Mouse (Mus musculus) liver, embryonic 11.5 days (tissue): ENCODE results near the gene Hnrnpa3. TPM values are rescaled to one million over a fixed set of nuclear protein-coding genes. Genes with fewer than 3 reads are reported as not detected.

Experiments used
- ATAC-seq: fragments of 200-750 bp; cut with Nextera tagmentation; replicated peaks from 2 replicates; pipeline ENCODE4 v1.8.0; 2017; ENCODE audit warnings: moderate number of reproducible peaks, mild to moderate bottlenecking, moderate TSS enrichment, moderate library complexity; ENCODE audit not compliant: low FRiP score
- DNase-seq: peaks from one replicate; pipeline ENCODE4 v3.0.0-alpha.2; 2017; ENCODE audit warnings: low spot score
- H3K27ac ChIP-seq: fragments of 300-500 bp; sonication (generic); 2 replicates; pipeline ENCODE4 v1.5.1; 2014; ENCODE audit warnings: mild to moderate bottlenecking, low read depth, low read length, control low read depth
- H3K27me3 ChIP-seq: fragments of 300-500 bp; sonication (generic); replicated peaks from 2 replicates; pipeline ENCODE4 v1.6.1; 2014; ENCODE audit warnings: low read length, mixed read lengths; ENCODE audit not compliant: control insufficient read depth, insufficient read depth
- H3K36me3 ChIP-seq: fragments of 300-500 bp; sonication (generic); 2 replicates; pipeline ENCODE4 v1.6.1; 2014; ENCODE audit warnings: mild to moderate bottlenecking, low read length, moderate library complexity, mixed read lengths; ENCODE audit not compliant: control insufficient read depth, insufficient read depth
- H3K4me1 ChIP-seq: fragments of 300-500 bp; sonication (generic); replicated peaks from 2 replicates; pipeline ENCODE4 v1.6.1; 2014; ENCODE audit warnings: low read length, mixed read lengths; ENCODE audit not compliant: control insufficient read depth, insufficient read depth
- H3K4me2 ChIP-seq: fragments of 300-500 bp; sonication (generic); 2 replicates; pipeline ENCODE4 v1.6.1; 2014; ENCODE audit warnings: mild to moderate bottlenecking, control low read depth, moderate library complexity
- H3K4me3 ChIP-seq: fragments of 300-500 bp; sonication (generic); 2 replicates; pipeline ENCODE4 v1.5.1; 2014; ENCODE audit warnings: low read depth, low read length, control low read depth
- H3K9ac ChIP-seq: fragments of 300-500 bp; sonication (generic); 2 replicates; pipeline ENCODE4 v1.6.1; 2014; ENCODE audit warnings: low read depth, low read length, control low read depth
- H3K9me3 ChIP-seq: fragments of 300-500 bp; sonication (generic); 2 replicates; pipeline ENCODE4 v1.6.1; 2016; ENCODE audit warnings: low read length, inconsistent platforms, mixed read lengths; ENCODE audit not compliant: control insufficient read depth
- WGBS: fragments of 180-500 bp; shearing (Covaris S2); extraction: QIAGEN DNeasy Blood & Tissue Kit; methylation state at CpG from one replicate; pipeline ENCODE4 v1.1.7; 2014; 5-methylcytosine and 5-hydroxymethylcytosine counted together
- polyA plus RNA-seq: library from polyadenylated mRNA; unstranded; fragments of >200 nt; fragmentation: Nextera tagmentation; extraction: Ambion mirVana; gene quantifications from 2 replicates; pipeline ENCODE4 v1.2.1, GENCODE M21; 2014

The Hnrnpa3 gene
- polyA plus RNA-seq, 1 experiment from 2014 or later, result 234 TPM

GRCm38 (mm10) chr2:75659629-75659960 is 534 bp downstream of the Hnrnpa3 start:
- Histone ChIP-seq H3K4me1 (peaks cover 15% of the 10 kb centered on the region), H3K9ac (peak overlapping the region; percentile 100), H3K27ac (peak overlapping the region; percentile 99), H3K36me3 (peaks cover 25% of the 10 kb centered on the region), H3K4me2 (peak overlapping the region; percentile 81), H3K4me3 (peak overlapping the region; percentile 96), H3K27me3 (no peaks in the 10 kb centered on the region), H3K9me3 (no peaks in the 10 kb centered on the region)
- DNase-seq (peak; percentile 91), ATAC-seq (peak; percentile 68)
- under 1% methylated on average over 35 of the region's 47 CpGs for WGBS

GRCm38 (mm10) chr2:75660255-75660948 is 1.3 kb downstream of the Hnrnpa3 start:
- no peak for ATAC-seq
- H3K36me3 ChIP-seq, result peaks cover 29% of the 10 kb centered on the region
- peak overlapping the region; percentile 99 for H3K27ac ChIP-seq
- peak overlapping the region; percentile 81 for H3K4me2 ChIP-seq
- no peaks in the 10 kb centered on the region for H3K9me3 ChIP-seq
- no peak for DNase-seq
- H3K4me3 ChIP-seq, result peak overlapping the region; percentile 96
- peaks cover 15% of the 10 kb centered on the region for H3K4me1 ChIP-seq
- no peaks in the 10 kb centered on the region for H3K27me3 ChIP-seq
- peak overlapping the region; percentile 100 for H3K9ac ChIP-seq
- 3% methylated on average over 15 of the region's 15 CpGs for WGBS

GRCm38 (mm10) chr2:75661106-75661505 is 2.0 kb downstream of the Hnrnpa3 start:
- ATAC-seq (no peak), DNase-seq (no peak)
- Histone ChIP-seq H3K4me1 (peaks cover 15% of the 10 kb centered on the region), H3K36me3 (peaks cover 29% of the 10 kb centered on the region), H3K9ac (peak overlapping the region; percentile 100), H3K27ac (peak overlapping the region; percentile 99; the same call in 1 of the 2 replicates), H3K27me3 (no peaks in the 10 kb centered on the region), H3K4me2 (peak overlapping the region; percentile 81), H3K9me3 (no peaks in the 10 kb centered on the region), H3K4me3 (peak overlapping the region; percentile 96)
- 35% methylated on average over 2 of the region's 2 CpGs for WGBS

- 38% methylated on average over 14 of the region's 14 CpGs for WGBS
- no peak overlapping the region for H3K27ac ChIP-seq
- H3K27me3 ChIP-seq, result no peaks in the 10 kb centered on the region
- H3K9me3 ChIP-seq, result no peaks in the 10 kb centered on the region
- no peak overlapping the region for H3K4me2 ChIP-seq
- H3K4me1 ChIP-seq, result no peaks in the 10 kb centered on the region
- H3K36me3 ChIP-seq, result peaks cover 3% of the 10 kb centered on the region; the same call in 1 of the 2 replicates
- ATAC-seq (peak; percentile 35; the same call in 1 of the 2 replicates), DNase-seq (peak; percentile 54)
- no peak overlapping the region for H3K9ac ChIP-seq
- no peak overlapping the region for H3K4me3 ChIP-seq
Measured at GRCm38 (mm10) chr2:75669491-75670445, 10.7 kb downstream of the Hnrnpa3 start.

- H3K4me3 ChIP-seq, result no peak overlapping the region
- H3K9me3 ChIP-seq, result no peaks in the 10 kb centered on the region
- H3K9ac ChIP-seq, result no peak overlapping the region
- no peak overlapping the region for H3K27ac ChIP-seq
- 75% methylated on average over 6 of the region's 6 CpGs for WGBS
- no peaks in the 10 kb centered on the region for H3K36me3 ChIP-seq
- H3K4me2 ChIP-seq, result no peak overlapping the region
- no peaks in the 10 kb centered on the region for H3K4me1 ChIP-seq
- peak; percentile 30 for DNase-seq
- no peaks in the 10 kb centered on the region for H3K27me3 ChIP-seq
- no peak for ATAC-seq
Measured at GRCm38 (mm10) chr2:75670446-75671336, 11.6 kb downstream of the Hnrnpa3 start.

- no peak overlapping the region for H3K9ac ChIP-seq
- H3K36me3 ChIP-seq, result no peaks in the 10 kb centered on the region
- WGBS, result 82% methylated on average over 2 of the region's 2 CpGs
- ATAC-seq (no peak), DNase-seq (peak; percentile 30)
- no peak overlapping the region for H3K4me3 ChIP-seq
- H3K4me1 ChIP-seq, result no peaks in the 10 kb centered on the region
- H3K9me3 ChIP-seq, result no peaks in the 10 kb centered on the region
- H3K27ac ChIP-seq, result no peak overlapping the region
- H3K27me3 ChIP-seq, result no peaks in the 10 kb centered on the region
- no peak overlapping the region for H3K4me2 ChIP-seq
Measured at GRCm38 (mm10) chr2:75671337-75671660, 12.2 kb downstream of the Hnrnpa3 start.

GRCm38 (mm10) chr2:75672561-75672960 is 13.5 kb downstream of the Hnrnpa3 start:
- Histone ChIP-seq H3K4me2 (no peak overlapping the region), H3K27ac (no peak overlapping the region), H3K4me1 (no peaks in the 10 kb centered on the region), H3K9ac (no peak overlapping the region), H3K27me3 (no peaks in the 10 kb centered on the region), H3K4me3 (no peak overlapping the region), H3K9me3 (no peaks in the 10 kb centered on the region), H3K36me3 (peaks cover 3% of the 10 kb centered on the region; the same call in 1 of the 2 replicates)
- ATAC-seq (no peak; the same call in 1 of the 2 replicates), DNase-seq (no peak)
- WGBS, result 74% methylated on average over 3 of the region's 3 CpGs

- Histone ChIP-seq H3K4me1 (peaks cover 5% of the 10 kb centered on the region), H3K9me3 (no peaks in the 10 kb centered on the region), H3K9ac (no peak overlapping the region), H3K36me3 (peaks cover 12% of the 10 kb centered on the region; the same call in 1 of the 2 replicates), H3K4me3 (no peak overlapping the region), H3K4me2 (no peak overlapping the region), H3K27me3 (no peaks in the 10 kb centered on the region), H3K27ac (no peak overlapping the region)
- no peak for DNase-seq
- 94% methylated on average over 14 of the region's 14 CpGs for WGBS
- ATAC-seq, result no peak
Measured at GRCm38 (mm10) chr2:75676567-75676966, 17.5 kb downstream of the Hnrnpa3 start.
